Mouse (Mus musculus) cortical plate, adult 2 months (tissue): Measurements from ENCODE around the gene Tacstd2. TPM values are rescaled to one million over a fixed set of nuclear protein-coding genes. Genes with fewer than 3 reads are reported as not detected.
"Not testable (repeated sequence)": the region's sequence is repeated elsewhere in the genome, so short reads cannot be mapped to it uniquely, and the experiment has no call there.

Source experiments
- H3K27ac ChIP-seq: fragments of 200-500 bp; 2 replicates; pipeline ENCODE4 v1.5.1; 2012; ENCODE audit warnings: low read length, control low read depth, inconsistent platforms; ENCODE audit not compliant: insufficient read depth
- H3K4me1 ChIP-seq: fragments of 200-500 bp; 2 replicates; pipeline ENCODE4 v1.6.1; 2011; ENCODE audit warnings: low read length; ENCODE audit not compliant: control insufficient read depth, insufficient read depth
- H3K4me3 ChIP-seq: fragments of 200-500 bp; 2 replicates; pipeline ENCODE4 v1.5.1; 2011; ENCODE audit warnings: mild to moderate bottlenecking, low read length, control low read depth; ENCODE audit not compliant: insufficient read depth
- CTCF ChIP-seq: fragments of 200-500 bp; IDR thresholded peaks from 2 replicates; pipeline ENCODE4 v1.5.1; 2011; ENCODE audit warnings: mild to moderate bottlenecking, control low read depth, low read length; ENCODE audit not compliant: insufficient read depth; ENCODE audit errors: extremely low read depth
- POLR2A ChIP-seq: fragments of 200-500 bp; IDR thresholded peaks from 2 replicates; pipeline ENCODE4 v1.6.1; 2011; ENCODE audit warnings: mild to moderate bottlenecking, low read length, control low read depth; ENCODE audit not compliant: insufficient read depth; ENCODE audit errors: extremely low read depth
- polyA plus RNA-seq: library from polyadenylated mRNA; depleted of rRNA; stranded (reverse); fragments of >200 nt; gene quantifications from 2 replicates; pipeline ENCODE4 v1.2.3, GENCODE M21; 2012; rRNA removed

Tacstd2 gene
- polyA plus RNA-seq, 1 experiment: 0.10 TPM

DNA sequence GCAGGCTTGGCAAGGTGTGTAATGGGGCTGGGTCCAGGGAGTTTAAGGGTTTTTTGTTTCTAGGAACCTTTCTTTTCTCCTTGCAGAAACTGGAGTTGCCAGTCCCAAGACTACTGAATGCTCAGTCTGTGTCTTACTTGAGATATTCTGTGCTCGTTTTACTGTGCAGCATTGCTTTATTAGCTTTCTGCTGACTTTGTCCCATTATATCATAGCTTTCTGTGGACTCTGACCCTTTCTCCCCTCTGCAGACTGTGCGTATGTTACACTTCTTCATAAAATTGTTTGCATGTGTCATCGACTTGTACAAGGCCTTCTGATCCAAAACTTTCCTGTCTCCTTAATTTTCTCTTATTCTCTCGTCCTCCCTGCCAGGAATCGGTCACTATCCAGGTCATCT lies 9.2 kb downstream of the Tacstd2 start:
- TF ChIP-seq CTCF (no peak), POLR2A (no peak)
- H3K27ac ChIP-seq: no peak overlapping the region
- no peaks in the 10 kb centered on the region for H3K4me1 ChIP-seq
- H3K4me3 ChIP-seq: no peak overlapping the region

DNA sequence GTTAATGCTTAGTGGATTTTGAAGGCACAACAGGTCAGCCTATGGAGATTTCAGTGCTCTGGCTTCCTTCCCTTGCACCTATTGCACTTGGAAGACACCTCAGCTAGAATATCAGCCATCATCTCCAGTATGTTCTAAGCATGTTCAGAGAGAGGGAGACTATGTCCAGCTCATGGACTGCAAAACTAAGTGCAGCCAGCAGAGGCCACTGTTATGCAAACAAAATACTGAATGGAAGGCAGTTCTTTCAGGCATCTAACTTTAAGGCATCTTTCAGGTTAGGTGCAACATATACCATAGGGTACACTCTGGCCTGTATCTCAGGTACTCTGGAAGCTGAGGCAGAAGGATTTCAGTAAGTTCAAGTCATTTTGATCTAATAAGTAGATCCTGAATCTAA lies 24.8 kb downstream of the Tacstd2 start:
- Histone ChIP-seq H3K4me1 (no peaks in the 10 kb centered on the region), H3K27ac (no peak overlapping the region), H3K4me3 (no peak overlapping the region)
- TF ChIP-seq POLR2A (no peak), CTCF (peak; percentile 53; the same call in 1 of the 2 replicates)

DNA sequence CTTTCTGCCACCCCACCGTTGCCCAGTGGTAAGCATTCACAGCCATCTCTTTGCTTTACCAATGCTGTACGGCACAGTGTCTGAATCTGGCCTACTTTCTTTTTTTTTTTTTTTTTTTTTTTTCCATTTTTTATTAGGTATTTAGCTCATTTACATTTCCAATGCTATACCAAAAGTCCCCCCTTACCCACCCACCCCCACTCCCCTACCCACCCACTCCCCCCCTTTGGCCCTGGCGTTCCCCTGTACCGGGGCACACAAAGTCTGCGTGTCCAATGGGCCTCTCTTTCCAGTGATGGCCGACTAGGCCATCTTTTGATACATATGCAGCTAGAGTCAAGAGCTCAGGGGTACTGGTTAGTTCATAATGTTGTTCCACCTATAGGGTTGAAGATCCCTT lies 33.7 kb downstream of the Tacstd2 start:
- not testable (repeated sequence) for H3K27ac ChIP-seq, H3K4me3 ChIP-seq, H3K4me1 ChIP-seq

DNA sequence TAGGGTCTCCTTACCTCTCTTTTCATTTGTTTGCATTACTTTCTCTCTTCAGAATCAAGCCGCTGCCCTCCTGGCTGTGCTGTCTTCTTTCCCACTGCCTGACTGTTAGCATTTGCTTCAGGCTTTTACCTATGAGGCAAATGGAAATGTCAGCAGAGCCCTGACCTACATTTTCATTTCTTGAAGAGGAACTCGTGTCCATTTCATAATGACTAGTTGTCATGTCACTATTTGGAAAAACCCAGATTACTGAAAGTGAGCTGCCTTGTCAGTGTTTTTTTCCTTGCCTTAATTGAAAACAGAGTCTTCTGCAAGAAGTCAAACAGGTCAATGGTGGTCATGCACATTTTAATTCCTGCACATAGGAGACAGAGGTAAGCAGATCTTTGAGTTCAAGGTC lies 43.8 kb downstream of the Tacstd2 start, which contains the start of gene Il23r:
TSS of gene Il23r (minus strand) at position 101 of the 400 bp plus-strand sequence.
- H3K4me1 ChIP-seq: no peaks in the 10 kb centered on the region
- TF ChIP-seq CTCF (no peak), POLR2A (no peak)
- no peak within 1 kb of the TSS for H3K4me3 ChIP-seq
- no peak within 1 kb of the TSS for H3K27ac ChIP-seq

Other genes starting within 250 kb of the Tacstd2 start
- 0.08 and 0.23 TPM in 2 replicates for gene Il12rb2, start 159.6 kb downstream of the Tacstd2 start, polyA plus RNA-seq
- gene Il23r, start 43.9 kb downstream of the Tacstd2 start, polyA plus RNA-seq: not detected in 2 replicates